Mouse (Mus musculus) left cerebral cortex, adult 18-20 months (tissue): ENCODE measurements at regions not wholly inside any gene's neighbourhood (a gene's known extent, or its start where the extent isn't known, plus 50 kb on each side); places are given as distances from the start of the nearest gene placed in this dataset.

ENCODE experiments used
- DNase-seq, 2 experiments: peaks; one replicate each; pipeline ENCODE4 v3.0.0; 2021 to 2022; ENCODE audit warnings: low spot score in 2 of 2, mixed read lengths in 1 of 2

DNA sequence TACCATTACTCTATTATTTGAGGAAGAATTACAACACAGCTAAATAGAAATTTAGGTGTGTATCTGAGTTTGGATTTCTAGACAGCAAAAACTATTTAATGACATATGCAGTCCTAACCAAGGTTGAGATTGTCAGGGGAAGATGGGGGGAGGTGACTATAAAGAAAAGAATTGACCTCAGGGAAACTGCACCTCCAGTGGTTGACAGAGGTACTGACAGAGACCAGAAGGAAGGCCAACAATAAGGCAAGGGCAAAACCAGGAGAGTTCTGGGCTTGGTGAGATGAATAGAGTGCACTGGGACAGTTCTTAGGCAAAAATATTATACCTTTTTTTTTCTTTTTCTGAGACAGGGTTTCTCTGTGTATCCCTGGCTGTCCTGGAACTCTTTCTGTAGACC, 280.2 kb upstream of the Camk1g start:
- no peak for DNase-seq

DNA sequence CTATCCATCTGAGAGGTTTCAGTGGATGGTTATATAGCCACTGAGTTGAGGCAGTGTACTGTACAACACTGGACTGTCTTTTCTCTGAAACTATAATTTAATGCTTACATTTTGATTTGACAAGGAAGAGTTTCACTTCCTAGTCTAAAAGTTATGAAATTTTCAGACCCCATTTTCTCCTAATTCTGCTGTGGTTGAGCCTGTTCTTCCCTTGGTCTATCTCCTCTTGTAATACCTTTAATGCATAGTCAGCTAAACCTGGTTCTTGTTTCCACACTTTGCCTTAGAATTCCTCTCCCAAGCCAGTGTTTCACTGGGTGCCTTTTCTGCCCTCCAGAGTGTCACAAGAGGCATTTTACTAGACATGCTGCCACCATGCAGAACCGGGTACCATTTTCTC, 279.3 kb upstream of the Camk1g start:
- no peak for DNase-seq

DNA sequence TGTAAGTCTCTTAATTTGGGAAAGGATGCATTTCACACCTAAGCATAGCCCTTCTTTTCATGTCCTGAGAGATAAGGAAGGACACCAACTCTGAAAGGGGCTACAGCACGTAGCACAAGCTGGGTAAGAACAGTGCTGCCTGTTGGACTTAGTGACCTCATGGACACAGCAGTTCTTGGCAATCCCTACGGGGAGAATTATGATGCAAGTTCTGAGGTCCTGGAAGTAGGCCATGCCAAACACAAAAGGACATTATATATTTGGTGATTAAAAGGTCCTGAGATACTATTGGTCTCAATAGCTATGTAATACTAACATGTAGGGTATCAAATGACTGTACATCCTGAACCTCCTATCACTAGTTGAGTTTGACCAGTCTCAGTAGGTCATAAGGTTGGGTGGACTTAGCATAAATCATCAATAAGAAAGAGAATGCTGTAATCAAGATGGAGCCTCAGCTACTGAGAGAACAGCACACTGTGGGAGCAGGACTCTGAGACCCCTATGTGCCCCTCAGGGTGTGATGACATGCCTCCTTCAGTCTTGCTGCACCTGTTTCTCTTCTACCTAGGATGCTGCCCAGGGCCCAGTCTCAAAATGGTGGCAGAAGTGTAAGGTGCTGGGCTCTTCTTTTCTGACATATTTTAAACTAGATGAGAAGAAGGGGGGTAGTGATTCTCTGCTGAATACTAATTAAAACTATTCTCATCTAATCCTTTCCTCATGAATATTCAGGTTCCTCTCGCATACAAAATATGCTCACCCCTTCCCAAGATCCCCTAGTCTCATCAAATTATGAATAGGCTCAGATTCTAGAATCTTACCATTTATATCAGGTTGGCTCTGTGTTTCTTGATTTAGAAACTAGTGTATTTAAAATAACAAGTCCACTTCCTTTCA, 277.5 kb upstream of the Camk1g start:
- DNase-seq, result no peak

DNA sequence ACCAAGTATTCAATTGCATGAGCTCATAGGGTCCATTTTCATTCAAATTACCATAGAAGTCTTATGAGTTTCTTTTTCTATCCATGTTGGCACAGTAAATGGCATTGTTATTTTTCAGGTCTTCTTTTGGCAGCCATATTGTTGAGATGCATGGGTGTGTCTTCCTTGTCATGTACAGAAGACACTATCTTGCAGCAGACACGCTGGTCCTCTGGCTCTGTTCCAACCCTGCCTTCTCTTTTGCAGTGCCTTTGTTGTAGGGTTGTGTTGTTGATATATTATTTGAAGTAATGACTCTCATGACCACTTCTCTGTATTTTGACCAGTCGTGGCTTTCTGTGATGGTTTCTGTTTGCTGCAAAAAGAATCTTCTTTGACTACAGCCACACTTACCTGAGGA, 274.4 kb upstream of the Camk1g start:
- no peak for DNase-seq

DNA sequence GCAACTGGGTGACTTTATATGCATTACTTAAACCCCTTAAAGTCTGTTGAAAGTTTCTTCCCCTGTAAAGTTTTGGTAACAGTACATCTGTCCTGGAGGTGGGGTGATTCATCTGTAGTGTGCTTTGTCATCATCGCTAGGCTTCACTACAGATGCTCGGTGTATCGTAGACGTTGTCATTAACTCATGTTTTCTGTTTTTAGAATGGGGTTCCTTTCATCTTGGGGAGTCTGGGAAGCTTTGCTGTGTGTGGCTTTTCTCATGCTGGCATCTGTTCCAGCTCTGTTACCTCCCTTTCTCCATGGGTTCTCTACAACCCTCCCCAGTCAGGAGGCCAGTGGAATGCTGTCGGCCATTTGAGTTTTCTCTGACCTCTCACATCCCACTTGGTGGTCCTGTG, 266.4 kb upstream of the Camk1g start:
- DNase-seq, result peak; percentile 26 to 40

DNA sequence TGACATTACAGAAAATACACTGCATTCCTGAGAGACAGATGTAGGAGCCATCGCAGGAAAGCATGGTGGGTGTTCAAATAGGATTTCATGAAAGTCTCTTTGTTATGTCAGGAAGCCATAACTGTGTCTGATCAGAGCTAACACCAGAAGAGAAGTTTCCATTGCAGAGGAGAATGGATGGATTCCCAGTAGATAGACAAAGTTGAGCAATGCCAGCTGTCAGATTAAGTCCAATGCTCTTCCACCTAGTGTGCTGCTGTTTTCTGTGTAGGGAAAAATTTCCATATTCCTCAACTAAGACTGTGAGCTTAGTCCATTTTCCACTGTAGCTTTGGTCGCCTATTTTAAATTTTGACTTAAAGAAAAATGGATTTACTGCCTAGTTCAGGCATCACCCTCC, 262.0 kb upstream of the Camk1g start:
- DNase-seq, result no peak

DNA sequence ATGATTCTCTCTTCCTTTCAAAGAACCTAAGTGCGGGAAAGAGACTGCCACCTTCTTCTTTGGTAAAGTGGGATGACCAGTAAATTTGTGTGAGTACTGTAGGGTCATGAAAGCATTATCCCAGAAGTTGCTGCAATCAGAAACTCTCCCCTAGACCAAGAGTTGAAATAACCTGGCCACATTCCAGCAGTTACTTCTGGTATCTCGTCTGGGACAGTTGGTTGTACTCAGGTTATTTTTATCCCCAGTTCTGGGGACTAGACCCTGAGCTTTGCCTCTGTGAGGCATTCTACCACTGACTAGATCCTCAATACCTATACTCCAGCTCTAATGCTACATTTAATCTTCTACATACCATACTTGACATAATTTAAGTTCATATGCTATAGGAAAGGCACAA, 259.8 kb upstream of the Camk1g start:
- no peak for DNase-seq

DNA sequence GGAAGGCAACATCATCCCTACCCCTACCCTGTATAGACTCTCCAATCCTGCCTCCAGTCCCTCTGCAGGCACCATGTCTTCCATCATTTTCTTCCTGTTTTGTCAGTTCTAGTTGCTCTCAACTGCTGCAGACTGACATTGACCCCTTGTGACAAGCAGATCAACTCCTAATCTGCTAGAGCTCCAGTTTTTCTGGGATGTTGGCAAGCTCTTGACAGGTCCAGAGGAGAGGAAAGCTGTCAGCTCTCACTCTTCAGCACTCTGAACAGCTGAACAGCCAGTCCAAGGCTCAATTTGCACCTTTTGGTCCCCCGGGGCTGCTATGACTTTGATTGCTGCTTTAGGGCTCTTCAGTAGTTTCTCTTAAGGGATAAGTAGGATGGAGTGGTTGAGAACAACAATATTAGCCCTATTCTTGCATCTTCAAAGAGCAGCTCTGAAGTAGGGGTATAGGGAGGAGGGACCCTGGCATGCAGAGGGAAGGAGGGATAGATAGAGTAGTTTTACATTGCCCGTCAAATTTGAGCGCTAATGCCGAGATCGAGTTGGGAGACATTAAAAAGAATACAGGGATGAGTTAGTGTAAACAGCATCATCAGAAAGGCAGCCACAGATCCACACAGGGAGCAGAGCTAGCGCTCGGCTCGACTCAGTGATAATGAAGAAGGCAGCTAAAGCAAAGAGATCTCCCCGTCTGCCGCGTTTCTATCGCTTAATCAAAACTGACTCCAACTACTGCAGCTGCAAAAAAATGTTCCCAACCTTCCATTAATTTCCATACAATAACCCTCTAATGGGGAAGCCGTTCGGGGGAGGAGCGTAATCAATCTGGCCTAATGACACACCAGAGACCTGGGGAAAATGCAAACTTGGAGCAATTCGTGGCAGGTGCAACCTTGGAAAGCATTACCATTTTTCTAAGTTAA, 257.1 kb upstream of the Camk1g start:
- DNase-seq, result no peak

DNA sequence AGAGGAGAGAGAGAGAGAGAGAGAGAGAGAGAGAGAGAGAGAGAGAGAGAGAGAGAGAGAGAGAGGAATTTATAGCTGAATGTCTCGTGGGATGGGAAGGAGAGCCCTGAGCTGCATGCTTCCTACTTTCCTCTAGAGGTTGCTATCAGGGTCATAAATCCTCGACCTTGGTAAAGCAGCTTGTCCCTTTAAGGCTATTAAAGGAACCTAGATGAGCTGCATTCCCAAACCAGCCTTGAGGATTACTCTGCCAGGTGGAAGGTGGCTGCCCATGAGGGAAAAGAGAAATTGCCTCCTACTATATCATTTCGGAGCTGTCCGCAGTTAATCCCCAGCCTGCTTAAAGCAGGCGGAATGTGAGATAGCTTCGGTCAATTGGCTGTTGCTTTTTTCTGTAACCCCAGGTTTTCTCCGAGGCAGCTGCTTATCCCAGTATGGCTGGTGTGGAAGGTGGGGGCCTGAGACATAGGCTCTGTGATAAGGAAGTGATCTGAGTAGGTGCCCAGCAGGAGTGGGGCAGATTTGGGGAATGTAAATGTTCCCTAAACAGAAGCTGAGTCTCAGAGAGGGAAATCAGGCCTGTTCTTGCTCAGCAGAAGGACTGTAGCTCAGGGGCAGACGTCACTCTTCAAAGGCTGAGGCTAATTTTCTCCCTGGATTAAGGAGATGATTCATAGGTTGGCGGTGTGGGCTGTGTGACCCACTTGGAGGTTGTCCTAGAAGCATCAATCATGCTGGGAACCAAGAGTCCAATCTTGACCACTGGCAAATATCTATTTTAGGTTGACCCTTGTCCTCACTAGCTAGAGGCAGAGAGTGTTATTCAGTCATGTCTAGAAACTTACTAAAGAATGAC, 255.2 kb upstream of the Camk1g start:
- peak in 1 of 2 experiments; percentile 3 for DNase-seq

DNA sequence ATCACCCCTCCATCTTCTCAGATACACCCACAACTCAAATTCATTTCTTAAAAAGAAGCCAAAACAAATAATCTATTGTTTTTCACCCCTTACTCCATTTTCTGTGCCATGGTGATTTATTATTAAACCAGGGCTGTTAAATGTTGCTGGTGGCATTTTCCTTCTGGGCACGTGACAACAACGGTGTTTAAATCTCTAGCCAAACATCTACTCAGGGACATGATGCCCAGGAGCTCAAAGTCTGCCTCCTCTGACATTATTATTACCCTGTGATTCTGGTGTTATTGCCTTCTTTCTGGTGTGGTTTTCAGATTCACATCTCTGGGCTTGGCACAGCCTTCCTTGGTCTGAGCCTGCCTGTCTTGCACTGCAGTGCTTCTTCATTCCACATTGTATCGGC, 253.5 kb upstream of the Camk1g start:
- no peak for DNase-seq

DNA sequence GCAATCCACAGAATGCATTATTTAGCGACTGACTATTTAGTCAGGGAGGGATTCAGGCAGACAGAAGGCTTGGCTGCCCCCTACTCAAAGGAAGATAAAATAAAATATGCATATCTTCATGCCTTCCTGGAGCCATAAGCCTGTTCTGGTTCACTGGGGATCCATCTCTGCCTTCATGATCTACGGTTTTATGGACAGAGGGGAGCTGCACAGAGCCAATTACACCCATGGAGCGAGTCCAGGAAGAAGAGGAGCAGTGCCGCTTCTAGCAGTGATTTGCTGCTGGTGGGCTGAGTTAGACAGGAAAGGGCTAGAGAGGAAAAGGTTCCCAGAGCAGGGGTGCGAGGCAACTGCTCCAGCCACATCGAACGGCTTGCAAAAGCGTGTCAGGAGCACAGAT, 248.2 kb upstream of the Camk1g start:
- DNase-seq, result no peak

DNA sequence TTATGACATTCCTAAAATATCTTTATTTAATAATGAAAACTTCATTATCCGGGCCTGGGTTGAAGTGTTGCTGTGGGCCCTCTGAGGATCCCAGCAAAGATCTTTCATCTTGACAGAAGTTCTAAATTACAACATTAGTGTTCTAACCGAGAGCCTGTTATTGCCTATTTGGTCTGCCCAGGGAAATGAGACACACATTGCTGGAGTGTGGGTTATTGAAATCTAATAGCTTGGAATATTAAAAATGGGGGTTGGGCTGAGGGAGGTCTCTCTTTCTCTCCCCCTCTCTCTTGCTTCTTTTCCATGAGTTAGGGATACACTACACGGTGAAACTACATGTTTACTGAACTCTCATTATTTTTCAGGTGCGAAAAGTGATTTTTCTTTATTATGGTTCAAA, 240.4 kb upstream of the Camk1g start:
- no peak for DNase-seq

DNA sequence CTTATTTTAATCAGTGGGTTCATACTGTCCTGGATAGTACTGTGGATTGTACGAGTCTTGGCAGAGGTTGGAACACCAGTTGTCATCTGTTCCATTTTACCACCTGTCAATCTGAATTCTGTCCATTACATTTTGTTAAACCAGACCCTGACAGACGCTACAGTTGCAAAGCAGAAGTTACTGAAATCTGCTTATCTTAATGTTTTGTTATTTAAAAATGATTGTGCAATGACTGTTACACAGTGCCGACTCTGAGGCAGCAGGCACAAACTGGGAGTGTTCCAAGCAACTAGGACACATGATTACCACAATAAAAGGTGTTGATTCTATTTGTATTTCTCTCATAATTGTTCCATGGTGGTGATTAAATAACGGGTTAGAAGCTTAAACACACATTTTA, 229.8 kb upstream of the Camk1g start:
- no peak for DNase-seq

DNA sequence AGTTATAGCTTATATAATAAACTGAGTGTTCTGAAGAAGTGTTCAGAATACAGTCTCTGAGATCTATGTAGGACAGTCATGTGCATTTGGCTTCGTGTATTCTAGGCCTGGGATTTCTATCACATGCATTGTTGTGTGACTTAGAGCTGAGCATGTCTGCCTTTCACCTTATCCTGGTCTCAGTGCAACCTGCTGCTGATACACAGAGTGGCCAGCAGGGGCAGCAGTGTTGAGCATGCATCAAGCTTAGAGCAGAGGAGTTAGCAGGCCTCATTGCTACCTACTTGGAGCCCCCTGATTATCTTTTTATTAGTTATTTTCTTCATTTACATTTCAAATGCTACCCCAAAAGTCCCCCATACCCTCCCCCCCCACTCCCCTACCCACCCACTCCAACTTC, 229.1 kb upstream of the Camk1g start:
- no peak for DNase-seq

DNA sequence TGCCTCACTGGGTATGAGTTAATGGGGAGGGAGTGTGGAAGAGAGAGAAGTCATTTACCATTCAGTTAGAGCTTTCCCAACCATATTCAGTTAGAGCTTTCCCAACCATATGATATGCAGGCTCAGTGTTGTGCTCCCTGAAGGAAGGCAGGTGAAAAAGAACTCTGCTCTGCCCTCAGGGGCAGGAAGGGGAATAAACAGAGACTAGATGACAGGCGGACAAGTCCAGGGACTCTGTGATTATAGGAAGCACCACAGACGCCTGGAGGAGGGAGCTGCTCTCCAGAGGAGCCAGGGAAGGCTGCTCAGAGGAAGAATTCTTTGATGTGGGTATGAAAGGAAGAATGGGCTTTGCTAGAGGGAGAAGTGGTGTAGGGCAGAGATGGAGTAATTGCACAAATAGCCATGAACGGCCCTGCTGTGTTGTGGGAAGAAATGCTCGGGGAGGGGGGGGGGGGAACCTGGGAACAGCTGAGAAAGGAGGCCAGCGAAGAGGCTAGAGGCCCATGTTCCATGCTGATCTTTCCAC, 220.3 kb upstream of the Camk1g start:
- DNase-seq, result no peak

DNA sequence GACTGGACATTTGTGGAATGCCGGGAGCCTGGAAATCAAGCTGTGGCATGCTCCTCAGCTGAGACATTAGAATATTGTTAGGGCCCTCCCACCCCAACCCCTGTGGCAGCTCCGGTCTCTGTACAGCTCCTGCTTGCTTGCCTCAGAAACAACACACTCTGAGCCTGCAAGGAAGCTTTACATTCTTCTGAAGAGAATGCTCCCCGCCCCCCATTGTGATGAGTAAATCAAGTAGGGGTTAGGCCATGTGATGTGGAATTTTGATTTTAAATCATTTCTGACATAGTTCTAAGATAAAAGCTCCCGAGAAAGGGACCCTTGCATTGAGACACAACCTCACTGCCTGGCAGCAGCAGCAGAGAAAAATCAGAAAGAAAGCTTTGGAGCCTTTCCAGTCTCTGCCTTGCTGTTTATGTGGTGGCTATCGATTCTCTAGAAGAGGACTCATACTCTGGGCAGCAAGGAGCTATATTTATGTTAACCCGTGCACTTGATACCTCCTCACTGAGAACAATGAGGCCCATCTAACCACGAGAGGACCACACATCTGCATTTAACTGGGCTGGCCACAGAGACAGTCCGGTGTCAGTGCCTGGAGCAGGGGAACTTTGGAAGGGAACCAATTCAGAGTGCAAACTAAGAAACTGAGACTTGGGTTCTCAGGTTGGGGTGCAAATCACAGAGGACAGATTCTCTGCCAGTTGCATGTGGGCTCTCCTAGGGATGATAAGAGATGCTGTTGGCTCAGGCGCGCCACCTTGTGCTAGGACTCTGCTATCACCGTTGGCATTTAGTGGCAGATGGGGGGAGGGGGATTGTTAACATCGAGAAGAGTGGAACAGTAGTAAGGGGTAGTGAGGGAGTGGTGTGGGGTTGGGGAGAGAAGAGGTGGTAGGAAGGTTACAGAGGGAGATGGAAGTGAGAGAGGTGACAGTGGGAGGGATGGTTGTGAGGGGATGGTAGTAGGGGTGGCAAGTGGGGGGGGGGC, 218.7 kb upstream of the Camk1g start:
- peak; percentile 57 to 66 for DNase-seq

DNA sequence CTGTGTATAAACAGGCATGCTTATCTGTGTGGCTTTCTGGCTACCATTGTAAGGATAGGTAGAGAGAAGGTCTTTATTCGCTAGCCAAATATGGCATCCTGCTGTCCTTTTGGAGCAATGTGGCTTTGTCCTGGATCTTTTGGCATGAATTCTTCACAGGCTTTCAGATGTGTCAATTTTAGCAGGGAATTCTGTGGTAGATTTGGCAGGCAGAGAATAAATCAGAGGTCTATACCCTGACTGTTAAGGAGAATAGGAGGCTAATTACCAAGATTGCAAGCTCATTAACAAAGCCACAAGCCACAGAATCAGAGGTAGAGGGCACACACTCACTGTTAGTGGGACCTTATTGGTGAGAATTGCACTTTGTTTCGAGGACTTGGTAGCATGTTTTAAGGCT, 217.2 kb upstream of the Camk1g start:
- no peak for DNase-seq

DNA sequence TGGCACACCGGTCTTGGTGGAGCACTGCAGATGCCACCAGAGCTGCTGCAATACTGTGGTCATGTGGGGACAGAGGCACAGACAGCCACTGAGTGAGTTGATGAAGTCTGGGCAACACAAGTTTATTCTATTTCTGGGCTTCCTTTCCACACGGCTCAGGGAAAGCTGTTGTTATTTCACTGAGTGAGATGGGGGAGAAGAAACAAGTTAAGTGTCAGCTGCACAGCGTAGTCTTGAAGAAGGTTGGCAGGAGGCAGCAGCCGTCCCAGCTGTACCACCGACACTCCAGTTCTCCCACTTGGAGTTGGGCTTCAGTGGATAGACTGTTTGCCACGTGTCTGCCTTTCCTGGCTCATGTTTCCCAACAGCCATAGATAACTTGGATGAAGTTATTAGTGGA, 216.8 kb upstream of the Camk1g start:
- peak; percentile 52 to 76 for DNase-seq

DNA sequence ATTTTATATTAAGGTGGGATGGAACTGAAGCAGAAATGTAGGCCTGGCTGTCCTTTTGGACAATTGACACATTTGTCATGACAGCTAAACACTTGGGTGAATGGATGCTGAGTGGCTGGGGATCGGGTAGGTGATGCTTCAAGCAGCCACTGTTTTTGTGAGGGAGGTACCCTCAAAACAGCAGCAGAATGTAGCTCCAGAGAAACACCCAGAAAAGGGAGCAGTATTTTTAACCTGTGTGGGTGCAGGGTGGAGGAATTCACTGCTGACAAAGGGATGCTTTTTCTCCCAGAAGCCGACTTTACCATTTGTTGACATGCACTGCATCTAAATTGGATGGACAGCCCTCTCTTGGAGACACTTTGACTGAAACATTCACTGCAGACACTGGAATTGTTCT, 213.7 kb upstream of the Camk1g start:
- peak in 1 of 2 experiments; percentile 44 for DNase-seq

DNA sequence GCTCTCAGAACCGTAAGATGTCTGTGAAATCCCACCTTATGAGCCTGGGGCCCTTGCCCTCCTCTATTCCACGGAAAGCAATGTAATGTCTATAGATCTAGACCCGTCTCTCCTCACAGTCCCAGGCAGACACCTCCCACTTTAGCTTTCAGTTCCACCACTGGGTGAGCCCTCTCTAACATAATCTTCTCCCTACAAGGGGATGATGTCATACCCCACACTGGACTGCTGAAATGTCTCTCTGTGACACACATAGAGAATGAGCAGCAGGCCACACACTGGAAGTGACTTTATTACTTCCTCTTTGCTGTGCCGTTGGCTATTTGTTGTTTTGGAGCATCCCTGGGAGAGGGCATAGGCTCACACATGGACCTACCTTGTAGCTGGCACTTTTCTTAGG, 210.3 kb upstream of the Camk1g start:
- no peak for DNase-seq
